Mouse (Mus musculus) kidney, embryonic 14.5 days (tissue): ENCODE results near the gene Ilf2. TPM values are rescaled to one million over a fixed set of nuclear protein-coding genes. Genes with fewer than 3 reads are reported as not detected.

Source experiments
- ATAC-seq: fragments of 200-750 bp; cut with Nextera tagmentation; 2 replicates; pipeline ENCODE4 v1.8.0; 2017; ENCODE audit warnings: moderate number of reproducible peaks, mild to moderate bottlenecking, moderate TSS enrichment, moderate library complexity; ENCODE audit not compliant: low FRiP score, low TSS enrichment
- H3K27ac ChIP-seq: fragments of 300-500 bp; sonication (generic); 2 replicates; pipeline ENCODE4 v1.5.1; 2014; ENCODE audit warnings: low read depth, mild to moderate bottlenecking, low read length, moderate library complexity, mixed read lengths
- H3K27me3 ChIP-seq: fragments of 300-500 bp; sonication (generic); 2 replicates; pipeline ENCODE4 v1.6.1; 2014; ENCODE audit warnings: mild to moderate bottlenecking, low read length; ENCODE audit not compliant: control insufficient read depth, insufficient read depth
- H3K36me3 ChIP-seq: fragments of 300-500 bp; sonication (generic); 2 replicates; pipeline ENCODE4 v1.6.1; 2014; ENCODE audit warnings: low read length, mixed read lengths; ENCODE audit not compliant: control insufficient read depth, insufficient read depth
- H3K4me1 ChIP-seq: fragments of 300-500 bp; sonication (generic); 2 replicates; pipeline ENCODE4 v1.6.1; 2014; ENCODE audit warnings: low read length, mixed read lengths; ENCODE audit not compliant: control insufficient read depth, insufficient read depth
- H3K4me2 ChIP-seq: fragments of 300-500 bp; sonication (generic); replicated peaks from 2 replicates; pipeline ENCODE4 v1.6.1; 2014; ENCODE audit warnings: low read depth, mild to moderate bottlenecking, low read length
- H3K4me3 ChIP-seq: fragments of 300-500 bp; sonication (generic); 2 replicates; pipeline ENCODE4 v1.5.1; 2014; ENCODE audit warnings: mild to moderate bottlenecking, low read length
- H3K9ac ChIP-seq: fragments of 300-500 bp; sonication (generic); 2 replicates; pipeline ENCODE4 v1.6.1; 2014; ENCODE audit warnings: low read depth, mild to moderate bottlenecking, low read length, moderate library complexity
- H3K9me3 ChIP-seq: fragments of 300-500 bp; sonication (generic); 2 replicates; pipeline ENCODE4 v1.6.1; 2016; ENCODE audit warnings: low read length; ENCODE audit not compliant: control insufficient read depth
- WGBS: fragments of 180-500 bp; shearing (Covaris S2); extraction: QIAGEN DNeasy Blood & Tissue Kit; methylation state at CpG from one replicate; pipeline ENCODE4 v1.1.7; 2014; 5-methylcytosine and 5-hydroxymethylcytosine counted together
- polyA plus RNA-seq: library from polyadenylated mRNA; unstranded; fragments of >200 nt; fragmentation: Nextera tagmentation; extraction: Ambion mirVana; gene quantifications from 2 replicates; pipeline ENCODE4 v1.2.1, GENCODE M21; 2014

Gene Ilf2
- polyA plus RNA-seq, 1 experiment from 2014 or later, result 262 TPM

GRCm38 (mm10) chr3:90526076-90526475 is 50.1 kb downstream of the Ilf2 start:
- Histone ChIP-seq H3K4me3 (no peak overlapping the region), H3K27me3 (no peaks in the 10 kb centered on the region), H3K27ac (no peak overlapping the region), H3K9ac (no peak overlapping the region), H3K36me3 (no peaks in the 10 kb centered on the region), H3K4me1 (no peaks in the 10 kb centered on the region), H3K9me3 (no peaks in the 10 kb centered on the region), H3K4me2 (no peak overlapping the region)
- peak; percentile 25; the same call in 1 of the 2 replicates for ATAC-seq
- 67% methylated on average over 2 of the region's 2 CpGs for WGBS

GRCm38 (mm10) chr3:90526580-90526979 is 50.7 kb downstream of the Ilf2 start, which contains the start of gene S100a14:
S100a14 (plus strand) TSS chr3:90526856.
- no peaks in the 10 kb centered on the region for H3K9me3 ChIP-seq
- no peaks in the 10 kb centered on the region for H3K36me3 ChIP-seq
- H3K27me3 ChIP-seq, result no peaks in the 10 kb centered on the region
- ATAC-seq, result no peak; the same call in 1 of the 2 replicates
- no peak within 1 kb of the TSS for H3K9ac ChIP-seq
- H3K4me1 ChIP-seq, result no peaks in the 10 kb centered on the region
- no peak within 1 kb of the TSS for H3K27ac ChIP-seq
- 49% methylated on average over 5 of the region's 5 CpGs for WGBS
- no peak within 1 kb of the TSS for H3K4me2 ChIP-seq
- H3K4me3 ChIP-seq, result no peak within 1 kb of the TSS

- H3K4me2 ChIP-seq, result no peak overlapping the region
- WGBS, result 81% methylated on average over 7 of the region's 7 CpGs
- H3K4me3 ChIP-seq, result no peak overlapping the region
- no peaks in the 10 kb centered on the region for H3K27me3 ChIP-seq
- H3K27ac ChIP-seq, result no peak overlapping the region
- H3K4me1 ChIP-seq, result no peaks in the 10 kb centered on the region
- no peaks in the 10 kb centered on the region for H3K36me3 ChIP-seq
- no peaks in the 10 kb centered on the region for H3K9me3 ChIP-seq
- no peak overlapping the region for H3K9ac ChIP-seq
- no peak for ATAC-seq
Measured at GRCm38 (mm10) chr3:90527291-90527873, 51.5 kb downstream of the Ilf2 start.

GRCm38 (mm10) chr3:90531713-90532112 is 55.8 kb downstream of the Ilf2 start:
- H3K36me3 ChIP-seq, result no peaks in the 10 kb centered on the region
- 62% methylated on average over 5 of the region's 5 CpGs for WGBS
- H3K27ac ChIP-seq, result no peak overlapping the region
- H3K4me3 ChIP-seq, result no peak overlapping the region
- ATAC-seq, result no peak
- no peaks in the 10 kb centered on the region for H3K27me3 ChIP-seq
- no peak overlapping the region for H3K9ac ChIP-seq
- H3K4me2 ChIP-seq, result no peak overlapping the region
- no peaks in the 10 kb centered on the region for H3K9me3 ChIP-seq
- H3K4me1 ChIP-seq, result no peaks in the 10 kb centered on the region

- Histone ChIP-seq H3K27ac (no peak overlapping the region), H3K4me2 (no peak overlapping the region), H3K4me3 (no peak overlapping the region), H3K9ac (no peak overlapping the region), H3K4me1 (peaks cover 1% of the 10 kb centered on the region; the same call in 1 of the 2 replicates), H3K9me3 (no peaks in the 10 kb centered on the region), H3K27me3 (no peaks in the 10 kb centered on the region), H3K36me3 (no peaks in the 10 kb centered on the region)
- 38% methylated on average over 1 of the region's 1 CpGs for WGBS
- ATAC-seq, result no peak
Measured at GRCm38 (mm10) chr3:90535446-90535845, 59.5 kb downstream of the Ilf2 start.

GRCm38 (mm10) chr3:90537141-90537904 is 61.4 kb downstream of the Ilf2 start, which contains the start of gene S100a16:
S100a16 (plus strand) TSS chr3:90537254.
- H3K4me3 ChIP-seq, result peak within 1 kb of the TSS; percentile 26; the same call in 1 of the 2 replicates
- H3K9me3 ChIP-seq, result no peaks in the 10 kb centered on the region
- peak within 1 kb of the TSS; percentile 84 for H3K27ac ChIP-seq
- ATAC-seq, result peak; percentile 86
- no peaks in the 10 kb centered on the region for H3K27me3 ChIP-seq
- H3K4me1 ChIP-seq, result peaks cover 11% of the 10 kb centered on the region; the same call in 1 of the 2 replicates
- H3K9ac ChIP-seq, result peak within 1 kb of the TSS; percentile 51; the same call in 1 of the 2 replicates
- peak within 1 kb of the TSS; percentile 33 for H3K4me2 ChIP-seq
- WGBS, result 31% methylated on average over 10 of the region's 10 CpGs
- no peaks in the 10 kb centered on the region for H3K36me3 ChIP-seq

GRCm38 (mm10) chr3:90537905-90538296 is 62.0 kb downstream of the Ilf2 start:
- Histone ChIP-seq H3K27me3 (no peaks in the 10 kb centered on the region), H3K4me1 (peaks cover 11% of the 10 kb centered on the region; the same call in 1 of the 2 replicates), H3K9me3 (no peaks in the 10 kb centered on the region), H3K9ac (peak overlapping the region; percentile 51; the same call in 1 of the 2 replicates), H3K36me3 (no peaks in the 10 kb centered on the region), H3K27ac (peak overlapping the region; percentile 84), H3K4me3 (peak overlapping the region; percentile 26; the same call in 1 of the 2 replicates), H3K4me2 (peak overlapping the region; percentile 33)
- WGBS, result 79% methylated on average over 5 of the region's 5 CpGs
- no peak for ATAC-seq
